Mouse (Mus musculus): Measurements from ENCODE around the gene Vav3.
"Not testable (repeated sequence)": the region's sequence is repeated elsewhere in the genome, so short reads cannot be mapped to it uniquely, and the experiment has no call there.

Vav3 gene

GRCm38 (mm10) chr3:109438552-109438951 lies 98.1 kb downstream of the Vav3 start:
- in situ Hi-C loops (cut with MboI, MseI), result no loop called here

GRCm38 (mm10) chr3:109439253-109439652 lies 98.8 kb downstream of the Vav3 start:
- in situ Hi-C loops (cut with MboI, MseI), result no loop called here

GRCm38 (mm10) chr3:109440001-109440400 lies 99.5 kb downstream of the Vav3 start:
- in situ Hi-C loops (cut with MboI, MseI), result no loop called here

GRCm38 (mm10) chr3:109444077-109444476 lies 103.6 kb downstream of the Vav3 start:
- in situ Hi-C loops (cut with MboI, MseI), result no loop called here

GRCm38 (mm10) chr3:109446903-109447302 lies 106.5 kb downstream of the Vav3 start:
- in situ Hi-C loops (cut with MboI, MseI), result no loop called here

GRCm38 (mm10) chr3:109448249-109448648 lies 107.8 kb downstream of the Vav3 start:
- in situ Hi-C loops (cut with MboI, MseI), result not testable (repeated sequence)

GRCm38 (mm10) chr3:109451966-109452365 lies 111.5 kb downstream of the Vav3 start:
- in situ Hi-C loops (cut with MboI, MseI), result no loop called here

GRCm38 (mm10) chr3:109454633-109455032 lies 114.2 kb downstream of the Vav3 start:
- in situ Hi-C loops (cut with MboI, MseI), result no loop called here

- in situ Hi-C loops (cut with MboI, MseI), result no loop called here
These were observed 115.9 kb downstream of the Vav3 start for GRCm38 (mm10) chr3:109456340-109456739.

GRCm38 (mm10) chr3:109463684-109464083 lies 123.2 kb downstream of the Vav3 start:
- in situ Hi-C loops (cut with MboI, MseI), result no loop called here

GRCm38 (mm10) chr3:109464600-109464999 lies 124.1 kb downstream of the Vav3 start:
- in situ Hi-C loops (cut with MboI, MseI), result no loop called here

- in situ Hi-C loops (cut with MboI, MseI), result loop anchor here (5.0 kb wide), 1 partner anchor 104 kb away; no protein-coding TSS in a partner anchor
These were observed 126.1 kb downstream of the Vav3 start for GRCm38 (mm10) chr3:109466541-109466940.

GRCm38 (mm10) chr3:109467288-109467687 lies 126.8 kb downstream of the Vav3 start:
- in situ Hi-C loops (cut with MboI, MseI), result loop anchor here (5.0 kb wide), 1 partner anchor 105 kb away; no protein-coding TSS in a partner anchor

- in situ Hi-C loops (cut with MboI, MseI), result loop anchor here (5.0 kb wide), 1 partner anchor 107 kb away; no protein-coding TSS in a partner anchor
These were observed 129.0 kb downstream of the Vav3 start for GRCm38 (mm10) chr3:109469465-109469864.

GRCm38 (mm10) chr3:109470651-109471255 lies 130.3 kb downstream of the Vav3 start:
- in situ Hi-C loops (cut with MboI, MseI), result no loop called here

GRCm38 (mm10) chr3:109476521-109476920 lies 136.1 kb downstream of the Vav3 start:
- in situ Hi-C loops (cut with MboI, MseI), result no loop called here

GRCm38 (mm10) chr3:109478297-109478696 lies 137.8 kb downstream of the Vav3 start:
- in situ Hi-C loops (cut with MboI, MseI), result no loop called here

GRCm38 (mm10) chr3:109480625-109481024 lies 140.2 kb downstream of the Vav3 start:
- in situ Hi-C loops (cut with MboI, MseI), result loop anchor here (5.0 to 10.0 kb wide), 2 partner anchors 78 to 306 kb away; no protein-coding TSS in a partner anchor

- in situ Hi-C loops (cut with MboI, MseI), result loop anchor here (10.0 kb wide), 1 partner anchor 312 kb away; no protein-coding TSS in a partner anchor
These were observed 146.3 kb downstream of the Vav3 start for GRCm38 (mm10) chr3:109486786-109487185.

- in situ Hi-C loops (cut with MboI, MseI), result loop anchor here (10.0 kb wide), 1 partner anchor 313 kb away; no protein-coding TSS in a partner anchor
These were observed 147.4 kb downstream of the Vav3 start for GRCm38 (mm10) chr3:109487823-109488222.

GRCm38 (mm10) chr3:109488750-109489171 lies 148.3 kb downstream of the Vav3 start:
- in situ Hi-C loops (cut with MboI, MseI), result loop anchor here (10.0 kb wide), 1 partner anchor 314 kb away; no protein-coding TSS in a partner anchor

- in situ Hi-C loops (cut with MboI, MseI), result no loop called here
These were observed 150.3 kb downstream of the Vav3 start for GRCm38 (mm10) chr3:109490561-109491296.

- in situ Hi-C loops (cut with MboI, MseI), result no loop called here
These were observed 151.1 kb downstream of the Vav3 start for GRCm38 (mm10) chr3:109491568-109491967.

Data from T-helper 2 cell (primary cell).